Mouse (Mus musculus): Measurements from ENCODE around the gene Spr. TPM values are rescaled to one million over a fixed set of nuclear protein-coding genes. Genes with fewer than 3 reads are reported as not detected.
"Not testable (repeated sequence)": the region's sequence is repeated elsewhere in the genome, so short reads cannot be mapped to it uniquely, and the experiment has no call there.

Gene Spr
- total and polyA plus RNA-seq, 3 experiments: 102 to 103 TPM; not detected in 1

DNA sequence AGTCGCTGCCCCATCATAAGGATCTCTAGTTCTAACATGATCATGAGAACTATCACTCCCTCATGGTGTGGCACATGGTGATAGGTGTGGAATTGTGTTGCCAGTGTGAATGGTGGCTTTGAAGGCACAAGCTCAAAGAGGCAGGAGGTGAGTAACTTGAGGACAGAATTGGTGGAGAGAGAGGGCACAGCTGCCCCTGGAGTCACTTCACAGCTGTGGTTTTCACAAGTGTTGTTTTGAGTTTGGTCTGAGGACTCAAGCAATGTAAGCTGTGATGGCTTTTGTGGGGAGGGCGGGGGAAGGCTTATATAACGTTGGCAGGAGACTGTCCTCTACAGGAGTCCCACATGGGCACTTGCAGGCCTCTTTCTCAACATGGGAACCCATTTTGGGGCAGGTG lies 6.9 kb upstream of the Spr start:
- DNase-seq (ENCODE audit: low read depth, low spot score): no peak
- Histone ChIP-seq H3K9ac (ENCODE audit: control insufficient read depth, low read depth, low read length, poor library complexity, severe bottlenecking) (no peak overlapping the region), H3K79me2 (ENCODE audit: control insufficient read depth, insufficient read depth, low read length, poor library complexity) (no peaks in the 10 kb centered on the region), H3K9me3 (replicated peaks; ENCODE audit: insufficient read depth, low read length) (no peaks in the 10 kb centered on the region), H3K27me3 (ENCODE audit: control insufficient read depth in 1 of 2, insufficient read depth in 2 of 2, low read length in 2 of 2) (peaks cover 2 to 3% of the 10 kb centered on the region in 2 experiments; a peak in 1 of 4 replicates), H3K4me3 (ENCODE audit: control insufficient read depth in 1 of 2, insufficient read depth in 1 of 2, low read depth in 2 of 2, low read length in 2 of 2) (no peak overlapping the region), H3K27ac (ENCODE audit: control insufficient read depth, low read depth, low read length) (no peak overlapping the region), H3K4me1 (ENCODE audit: control insufficient read depth in 1 of 2, insufficient read depth in 2 of 2, low read length in 2 of 2) (peaks cover 8 to 16% of the 10 kb centered on the region in 2 experiments), H3K36me3 (ENCODE audit: control insufficient read depth in 1 of 2, insufficient read depth in 2 of 2, low read length in 2 of 2) (peaks cover 0 to 4% of the 10 kb centered on the region in 2 experiments; a peak in 2 of 4 replicates)
- TF ChIP-seq SMC3 (IDR thresholded peaks at IDR 0.05; ENCODE audit: low read depth, low read length): no peak
- no peak for TF ChIP-seq NRF1 (IDR thresholded peaks at IDR 0.05; ENCODE audit: insufficient read depth, low read depth, low read length, poor library complexity, severe bottlenecking)
- TF ChIP-seq MAZ (IDR thresholded peaks at IDR 0.05; ENCODE audit: low read depth, low read length): no peak
- no peak for TF ChIP-seq JUND (IDR thresholded peaks at IDR 0.05; ENCODE audit: low read depth, low read length)
- TF ChIP-seq KAT2A (conservative IDR thresholded peaks at IDR 0.05; ENCODE audit: low read depth, low read length): no peak
- TF ChIP-seq CHD1 (IDR thresholded peaks at IDR 0.05; ENCODE audit: low read depth, low read length): no peak
- no peak for TF ChIP-seq SIN3A (IDR thresholded peaks at IDR 0.05; ENCODE audit: low read length)

DNA sequence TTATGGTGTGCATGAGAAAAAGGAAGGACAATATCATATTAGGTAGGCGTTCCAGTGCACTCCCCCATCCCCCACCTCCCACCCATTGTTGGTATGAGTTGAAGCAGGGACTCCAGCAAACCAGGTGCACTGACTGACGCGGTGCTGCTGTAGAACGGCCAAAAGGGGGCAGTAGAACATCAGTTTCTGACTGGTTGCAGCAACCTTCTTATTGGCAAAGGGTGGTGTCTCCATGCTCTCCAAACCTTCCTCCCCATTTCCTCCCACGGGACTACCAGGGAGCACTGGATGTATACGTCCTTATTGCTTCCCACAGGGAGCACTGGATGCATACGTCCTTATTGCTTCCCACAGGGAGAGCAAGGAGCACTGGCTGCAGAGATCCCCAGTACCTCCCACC lies 3.4 kb upstream of the Spr start:
- H3K4me3 ChIP-seq (ENCODE audit: control insufficient read depth in 1 of 2, insufficient read depth in 1 of 2, low read depth in 2 of 2, low read length in 2 of 2); H3K27ac ChIP-seq (ENCODE audit: control insufficient read depth, low read depth, low read length); H3K9ac ChIP-seq (ENCODE audit: control insufficient read depth, low read depth, low read length, poor library complexity, severe bottlenecking); H3K9me3 ChIP-seq (replicated peaks; ENCODE audit: insufficient read depth, low read length); H3K27me3 ChIP-seq (ENCODE audit: control insufficient read depth in 1 of 2, insufficient read depth in 2 of 2, low read length in 2 of 2); H3K36me3 ChIP-seq (ENCODE audit: control insufficient read depth in 1 of 2, insufficient read depth in 2 of 2, low read length in 2 of 2); H3K79me2 ChIP-seq (ENCODE audit: control insufficient read depth, insufficient read depth, low read length, poor library complexity): not testable (repeated sequence)
- DNase-seq (ENCODE audit: low read depth, low spot score): peak; percentile 76
- peaks cover 8 to 16% of the 10 kb centered on the region in 2 experiments for H3K4me1 ChIP-seq (ENCODE audit: control insufficient read depth in 1 of 2, insufficient read depth in 2 of 2, low read length in 2 of 2)
- TF ChIP-seq CTCF (IDR thresholded peaks at IDR 0.05 in 2 of 3, conservative IDR thresholded peaks at IDR 0.05 in 1 of 3; ENCODE audit: control insufficient read depth in 1 of 3, insufficient read depth in 1 of 3, low read depth in 2 of 3, low read length in 3 of 3, poor library complexity in 1 of 3, severe bottlenecking in 1 of 3) (peak; percentile 63 to 75 (median 64)), RAD21 (IDR thresholded peaks at IDR 0.05; ENCODE audit: low read depth, low read length) (peak; percentile 64), SMC3 (IDR thresholded peaks at IDR 0.05; ENCODE audit: low read depth, low read length) (peak; percentile 28; the same call in 1 of the 2 replicates), ZC3H11A (IDR thresholded peaks at IDR 0.05; ENCODE audit: low read depth, low read length) (peak; percentile 24; the same call in 1 of the 2 replicates)

DNA sequence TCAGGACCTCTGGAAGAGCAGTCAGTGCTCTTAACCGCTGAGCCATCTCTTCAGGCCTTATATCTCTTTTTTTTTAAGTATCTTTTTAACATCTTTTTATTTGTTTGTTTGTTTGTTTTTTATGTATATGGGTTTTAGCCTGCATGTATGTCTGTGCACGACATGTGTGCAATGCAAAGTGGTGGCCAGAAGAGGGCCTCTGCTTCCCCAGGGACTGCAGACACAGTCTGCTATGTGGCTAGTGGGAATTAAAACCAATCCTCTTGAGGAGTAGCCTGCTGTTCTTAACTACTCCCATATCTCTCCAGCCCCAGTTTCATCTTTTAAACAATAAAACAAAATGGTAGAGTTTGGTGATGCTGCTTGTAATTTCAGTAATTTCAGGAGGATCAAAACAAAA lies 2.0 kb upstream of the Spr start:
- Histone ChIP-seq H3K27me3 (ENCODE audit: control insufficient read depth in 1 of 2, insufficient read depth in 2 of 2, low read length in 2 of 2) (no peaks in the 10 kb centered on the region), H3K4me3 (ENCODE audit: control insufficient read depth in 1 of 2, insufficient read depth in 1 of 2, low read depth in 2 of 2, low read length in 2 of 2) (no peak overlapping the region), H3K79me2 (ENCODE audit: control insufficient read depth, insufficient read depth, low read length, poor library complexity) (no peaks in the 10 kb centered on the region; the same call in 1 of the 2 replicates), H3K36me3 (ENCODE audit: control insufficient read depth in 1 of 2, insufficient read depth in 2 of 2, low read length in 2 of 2) (peaks cover 0 to 7% of the 10 kb centered on the region in 2 experiments; a peak in 2 of 4 replicates), H3K9me3 (replicated peaks; ENCODE audit: insufficient read depth, low read length) (no peaks in the 10 kb centered on the region), H3K27ac (ENCODE audit: control insufficient read depth, low read depth, low read length) (no peak overlapping the region), H3K4me1 (ENCODE audit: control insufficient read depth in 1 of 2, insufficient read depth in 2 of 2, low read length in 2 of 2) (peaks cover 8 to 16% of the 10 kb centered on the region in 2 experiments), H3K9ac (ENCODE audit: control insufficient read depth, low read depth, low read length, poor library complexity, severe bottlenecking) (no peak overlapping the region)
- no peak for DNase-seq (ENCODE audit: low read depth, low spot score)
- TF ChIP-seq CTCF (IDR thresholded peaks at IDR 0.05 in 2 of 3, conservative IDR thresholded peaks at IDR 0.05 in 1 of 3; ENCODE audit: control insufficient read depth in 1 of 3, insufficient read depth in 1 of 3, low read depth in 2 of 3, low read length in 3 of 3, poor library complexity in 1 of 3, severe bottlenecking in 1 of 3) (peak; percentile 25 to 35 (median 33); a peak in 3 of 6 replicates), RAD21 (IDR thresholded peaks at IDR 0.05; ENCODE audit: low read depth, low read length) (no peak)
